Mouse (Mus musculus): Measurements from ENCODE around the gene Fetub.

The Fetub gene

GRCm38 (mm10) chr16:22963293-22963692, 45.2 kb downstream of the Fetub start:
- no peak for DNase-seq (ENCODE audit: low spot score)

GRCm38 (mm10) chr16:22967383-22968030, 49.4 kb downstream of the Fetub start:
- DNase-seq (ENCODE audit: low spot score) = no peak
